Comparison of ENCODE assay signal across 16 mouse cellular contexts in genomic region chr5:99497856-99498255, GRCm38 (mm10).
DNase-seq lines count a peak whose midpoint lies in the region; ATAC-seq and TF ChIP-seq lines count a peak whose summit lies in the region.
"Had no signal": no experiment of that assay in that cellular context is flagged by ENCODE, and none has a peak within 500 bp of the region (broad histone marks: within the 10 kb centered on the region; RNA-seq: fewer than 3 reads in every experiment).

No protein-coding gene starts in this region.

- TF ChIP-seq EP300 in lung, postnatal 0 days (IDR thresholded peaks at IDR 0.05), result 0 out of 2 replicates have a peak, but pooled peaks have one; percentile 12

- H3K4me1 ChIP-seq in heart, embryonic 16.5 days (ENCODE audit: control insufficient read depth, insufficient read depth, low read length), result 0 out of 2 replicates have a peak, but pooled peaks cover 2% of the 10 kb centered on the region
- peaks cover 18% of the 10 kb centered on the region for H3K4me1 ChIP-seq in lung, embryonic 15.5 days
- H3K4me1 ChIP-seq in lung, postnatal 0 days (ENCODE audit: insufficient read depth, low read depth, low read length), result peaks cover 4% of the 10 kb centered on the region; the same call in 1 of the 2 replicates

- no peaks in the 10 kb centered on the region for H3K27me3 ChIP-seq in heart, embryonic 16.5 days (ENCODE audit: control insufficient read depth, insufficient read depth, low read length)
- H3K27me3 ChIP-seq in lung, embryonic 15.5 days, result no peaks in the 10 kb centered on the region
- H3K27me3 ChIP-seq in lung, postnatal 0 days (replicated peaks; ENCODE audit: insufficient read depth, low read length), result no peaks in the 10 kb centered on the region
- no peaks in the 10 kb centered on the region for H3K27me3 ChIP-seq in myocyte (ENCODE audit: control insufficient read depth, insufficient read depth, insufficient read length)
- H3K27me3 ChIP-seq: forebrain, embryonic 13.5 days; kidney, embryonic 15.5 days had no signal

- WGBS in heart, embryonic 16.5 days, result 51% methylated on average over 11 of the region's 11 CpGs
- WGBS in lung, embryonic 15.5 days, result 33% methylated on average over 11 of the region's 11 CpGs
- 31% methylated on average over 11 of the region's 11 CpGs for WGBS in lung, postnatal 0 days

- no peak for DNase-seq in heart, adult 8-10 months (ENCODE audit: low spot score)
- no peak for DNase-seq in lung, adult 18-20 months
- DNase-seq in lung, postnatal 0 days (ENCODE audit: low spot score), result peak; percentile 61
- no peak for DNase-seq in cerebellum, postnatal 10 days
- DNase-seq: adrenal gland, postnatal 36 days; cerebellum, adult 18-20 months; gastrocnemius, postnatal 25 days had no signal

- H3ac ChIP-seq in myocyte (ENCODE audit: control insufficient read depth, insufficient read length), result no peak overlapping the region

- TF ChIP-seq CTCF in lung, postnatal 0 days (IDR thresholded peaks at IDR 0.05), result no peak

- H3K79me2 ChIP-seq in myocyte (ENCODE audit: control insufficient read depth, insufficient read depth), result no peaks in the 10 kb centered on the region

- no peak for TF ChIP-seq POLR2A in myocyte (IDR thresholded peaks at IDR 0.05; ENCODE audit: insufficient read length, low read depth)

- H3K27ac ChIP-seq in heart, embryonic 16.5 days (ENCODE audit: low read length), result peak overlapping the region; percentile 9; the same call in 1 of the 2 replicates
- peak overlapping the region; percentile 69 for H3K27ac ChIP-seq in lung, embryonic 15.5 days
- H3K27ac ChIP-seq in lung, postnatal 0 days (ENCODE audit: low read length), result 0 out of 2 replicates have a peak overlapping the region, but pooled peaks have one; percentile 47
- H3K27ac ChIP-seq: forebrain, embryonic 13.5 days; hindbrain, embryonic 14.5 days; liver, embryonic 14.5 days; stomach, postnatal 0 days had no signal

- no peak overlapping the region for H3K4me3 ChIP-seq in heart, embryonic 16.5 days (ENCODE audit: low read length)
- no peak overlapping the region for H3K4me3 ChIP-seq in lung, embryonic 15.5 days
- no peak overlapping the region for H3K4me3 ChIP-seq in lung, postnatal 0 days (ENCODE audit: low read depth, low read length)
- no peak overlapping the region for H3K4me3 ChIP-seq in myocyte
- H3K4me3 ChIP-seq: forebrain, embryonic 13.5 days; kidney, embryonic 15.5 days had no signal

- H3K9me3 ChIP-seq in heart, embryonic 16.5 days (replicated peaks; ENCODE audit: control insufficient read depth, low read length), result 0 out of 2 replicates have a peak, but pooled peaks cover 3% of the 10 kb centered on the region
- H3K9me3 ChIP-seq in lung, embryonic 15.5 days, result no peaks in the 10 kb centered on the region
- no peaks in the 10 kb centered on the region for H3K9me3 ChIP-seq in lung, postnatal 0 days (ENCODE audit: low read length)
- H3K9me3 ChIP-seq: forebrain, embryonic 13.5 days; kidney, embryonic 15.5 days had no signal

- no peak overlapping the region for H3K9ac ChIP-seq in heart, embryonic 16.5 days (ENCODE audit: low read length)
- H3K9ac ChIP-seq in lung, embryonic 15.5 days, result no peak overlapping the region
- H3K9ac ChIP-seq in lung, postnatal 0 days (replicated peaks; ENCODE audit: low read depth), result no peak overlapping the region
- H3K9ac ChIP-seq: forebrain, embryonic 13.5 days; hindbrain, embryonic 14.5 days; kidney, embryonic 15.5 days; liver, embryonic 14.5 days had no signal

- no peak for ATAC-seq in heart, embryonic 16.5 days (replicated peaks; ENCODE audit: extremely low read depth, insufficient read depth, low FRiP score)
- ATAC-seq in lung, embryonic 15.5 days (ENCODE audit: borderline replicate concordance, extremely low read depth, low FRiP score, low TSS enrichment), result peak; percentile 51; the same call in 1 of the 2 replicates
- ATAC-seq in lung, postnatal 0 days, result 0 out of 2 replicates have a peak, but pooled peaks have one; percentile 18
- ATAC-seq: forebrain, embryonic 13.5 days; intestine, embryonic 16.5 days had no signal

- no peak overlapping the region for H3K4me2 ChIP-seq in heart, embryonic 16.5 days (ENCODE audit: low read depth, low read length)
- no peak overlapping the region for H3K4me2 ChIP-seq in lung, embryonic 15.5 days
- 0 out of 2 replicates have a peak overlapping the region, but pooled peaks have one; percentile 3 for H3K4me2 ChIP-seq in lung, postnatal 0 days (replicated peaks; ENCODE audit: low read depth, low read length)
- H3K4me2 ChIP-seq in myocyte (ENCODE audit: low read depth), result peak overlapping the region; percentile 25
- H3K4me2 ChIP-seq: forebrain, embryonic 13.5 days; hindbrain, embryonic 14.5 days; kidney, embryonic 15.5 days had no signal

- H3K36me3 ChIP-seq in heart, embryonic 16.5 days (ENCODE audit: control insufficient read depth, insufficient read depth), result no peaks in the 10 kb centered on the region
- H3K36me3 ChIP-seq in lung, embryonic 15.5 days, result no peaks in the 10 kb centered on the region
- no peaks in the 10 kb centered on the region for H3K36me3 ChIP-seq in lung, postnatal 0 days (ENCODE audit: insufficient read depth, low read length)
- H3K36me3 ChIP-seq in myocyte (ENCODE audit: control insufficient read depth, insufficient read depth), result no peaks in the 10 kb centered on the region
- H3K36me3 ChIP-seq: kidney, embryonic 15.5 days had no signal

TF ChIP-seq in myocyte, 11 proteins besides CTCF, POLR2A, EP300 and RAD21:
- no peak for TF ChIP-seq MYOG (IDR thresholded peaks at IDR 0.05; ENCODE audit: control insufficient read depth in 1 of 3, insufficient read depth in 1 of 3, insufficient read length in 2 of 3, low read depth in 2 of 3)
- no peak for TF ChIP-seq REST (IDR thresholded peaks at IDR 0.05; ENCODE audit: insufficient read depth, insufficient read length)
- no peak for TF ChIP-seq E2F4 (IDR thresholded peaks at IDR 0.05; ENCODE audit: insufficient read depth)
- TF ChIP-seq POLR2AphosphoS2 (IDR thresholded peaks at IDR 0.05; ENCODE audit: insufficient read length, low read depth), result no peak
- TF ChIP-seq SRF (IDR thresholded peaks at IDR 0.05; ENCODE audit: control insufficient read depth, insufficient read length, low read depth), result no peak
- no peak for TF ChIP-seq USF1 (IDR thresholded peaks at IDR 0.05; ENCODE audit: low read depth)
- TF ChIP-seq MYOD1 (IDR thresholded peaks at IDR 0.05; ENCODE audit: control insufficient read depth in 1 of 3, insufficient read length in 2 of 3, low read depth in 2 of 3), result no peak
- TF ChIP-seq TCF3 (IDR thresholded peaks at IDR 0.05; ENCODE audit: insufficient read length, low read depth), result no peak
- no peak for TF ChIP-seq TCF12 (IDR thresholded peaks at IDR 0.05; ENCODE audit: insufficient read depth, poor library complexity, severe bottlenecking)
- no peak for TF ChIP-seq MAX (IDR thresholded peaks at IDR 0.05; ENCODE audit: low read depth)
- TF ChIP-seq CEBPB (IDR thresholded peaks at IDR 0.05; ENCODE audit: insufficient read depth, poor library complexity, severe bottlenecking), result no peak

Comparison
In these comparisons a context has a peak if more than half of its experiments do, and no peak if none do; other contexts are left out.
1. H3K4me2 ChIP-seq: peak in lung, postnatal 0 days (single experiment) and myocyte (single experiment); none in heart, embryonic 16.5 days (single experiment) and lung, embryonic 15.5 days (single experiment).
2. H3K27ac ChIP-seq: peak in every context shown above with its lines; median percentile 69 in lung, embryonic 15.5 days; 47 in lung, postnatal 0 days; 9 in heart, embryonic 16.5 days.